ENCODE assay signal across 25 mouse cellular contexts in the genomic region with DNA sequence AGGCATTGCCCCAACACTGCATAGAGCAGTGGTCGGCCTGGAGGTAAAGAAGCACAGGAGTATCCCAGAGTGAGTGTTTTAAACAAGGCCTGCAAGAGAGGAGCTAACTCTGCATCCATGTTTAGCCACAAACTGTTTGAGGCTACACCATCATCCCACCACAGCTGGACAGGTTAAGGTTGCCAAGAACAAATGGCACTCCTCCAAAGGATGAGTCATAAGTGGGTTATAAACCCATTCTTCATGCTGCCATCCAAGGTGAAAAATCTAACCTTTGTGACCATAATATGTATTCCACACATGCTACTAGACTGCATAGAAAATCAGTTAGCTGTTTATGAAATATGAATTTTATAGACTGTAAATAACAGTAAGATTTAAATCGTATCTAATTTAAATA. TPM values are rescaled to one million over a fixed set of nuclear protein-coding genes. Genes with fewer than 3 reads are reported as not detected.
DNase-seq lines count a peak whose midpoint lies in the region; ATAC-seq lines count a peak whose summit lies in the region.
"Had no signal": no experiment of that assay in that cellular context is flagged by ENCODE, and none has a peak within 500 bp of the region (broad histone marks: within the 10 kb centered on the region; RNA-seq: fewer than 3 reads in every experiment).

No protein-coding gene starts in this region.

- no peaks in the 10 kb centered on the region for H3K9me3 ChIP-seq in forebrain, embryonic 15.5 days
- H3K9me3 ChIP-seq: embryonic facial prominence, embryonic 13.5 days; embryonic facial prominence, embryonic 15.5 days; forebrain, embryonic 10.5 days; forebrain, embryonic 12.5 days; G1E had no signal

- H3K36me3 ChIP-seq in forebrain, embryonic 15.5 days: no peaks in the 10 kb centered on the region
- H3K36me3 ChIP-seq: embryonic facial prominence, embryonic 13.5 days; embryonic facial prominence, embryonic 15.5 days; forebrain, embryonic 10.5 days; forebrain, embryonic 12.5 days; G1E had no signal

- H3K4me2 ChIP-seq in forebrain, embryonic 15.5 days (replicated peaks): no peak overlapping the region
- H3K4me2 ChIP-seq: embryonic facial prominence, embryonic 13.5 days; embryonic facial prominence, embryonic 15.5 days; forebrain, embryonic 12.5 days had no signal

- 90% methylated on average over 2 of the region's 2 CpGs for WGBS in forebrain, embryonic 15.5 days

- ATAC-seq in cerebellum, adult (ENCODE audit: insufficient number of reproducible peaks, low FRiP score, low TSS enrichment): no peak
- ATAC-seq in forebrain, embryonic 15.5 days (replicated peaks): no peak
- ATAC-seq: CD4-positive, CD25-positive, alpha-beta regulatory T cell, adult 4 months; forebrain, embryonic 14.5 days; forebrain, postnatal 0 days had no signal

- H3K9ac ChIP-seq in forebrain, embryonic 15.5 days (replicated peaks): no peak overlapping the region
- H3K9ac ChIP-seq: embryonic facial prominence, embryonic 13.5 days; embryonic facial prominence, embryonic 15.5 days; forebrain, embryonic 12.5 days; forebrain, postnatal 0 days had no signal

- H3K4me1 ChIP-seq in forebrain, embryonic 15.5 days: no peaks in the 10 kb centered on the region
- H3K4me1 ChIP-seq: embryonic facial prominence, embryonic 13.5 days; embryonic facial prominence, embryonic 15.5 days; forebrain, embryonic 10.5 days; forebrain, embryonic 12.5 days had no signal

- H3K27me3 ChIP-seq in forebrain, embryonic 15.5 days: no peaks in the 10 kb centered on the region
- H3K27me3 ChIP-seq: CH12.LX; embryonic facial prominence, embryonic 13.5 days; embryonic facial prominence, embryonic 15.5 days; forebrain, embryonic 12.5 days had no signal

- no peak overlapping the region for H3K27ac ChIP-seq in forebrain, embryonic 15.5 days (replicated peaks)
- H3K27ac ChIP-seq: embryonic facial prominence, embryonic 13.5 days; embryonic facial prominence, embryonic 15.5 days; forebrain, embryonic 10.5 days; forebrain, embryonic 12.5 days had no signal

- peak; percentile 10 for DNase-seq in adrenal gland, adult 2 months
- no peak for DNase-seq in adrenal gland, adult 8-10 months
- peak; percentile 32 to 37 for DNase-seq in cerebellum, postnatal 10 days
- DNase-seq in 3T3-L1 (ENCODE audit: low read depth, low spot score): peak; percentile 94
- DNase-seq in NIH3T3 (ENCODE audit: low read depth): peak; percentile 77
- DNase-seq: adrenal gland, postnatal 25 days; B cell, adult 2 months; cerebellum, adult 11-12 months; cerebellum, adult 2 months; cerebellum, adult 9-10 months; cerebellum, postnatal 36 days; embryo, embryonic 11 days; forebrain, postnatal 0 days had no signal

- H3K4me3 ChIP-seq in forebrain, embryonic 15.5 days: no peak overlapping the region
- H3K4me3 ChIP-seq: embryonic facial prominence, embryonic 13.5 days; embryonic facial prominence, embryonic 15.5 days; erythroblast, embryonic 14.5 days; forebrain, embryonic 10.5 days; forebrain, embryonic 12.5 days had no signal

RNA-seq across cellular contexts. Expression of a gene that starts 29.1 kb away (rescaled TPM):
- total RNA-seq in adrenal gland, adult 2 months (2021): 1 to 10 TPM; 2.5 to 2.6 TPM
- 0.51 and 0.84 TPM in 2 replicates for polyA plus RNA-seq in adrenal gland, adult 2 months (2012; rRNA removed)
- 1 to 10 TPM; 2.9 to 4.9 (median 4.4) TPM for total RNA-seq in adrenal gland, adult 8-10 months (2022)
- polyA plus RNA-seq in forebrain, embryonic 15.5 days (2015; fragmentation: Nextera tagmentation; extraction: Ambion mirVana): 1.9 TPM in 2 replicates
- total RNA-seq: CH12.LX; common myeloid progenitor, adult 5-6 weeks had no signal
- polyA plus RNA-seq: CD4-positive, CD25-positive, alpha-beta regulatory T cell, adult 4 months; erythroblast, embryonic 14.5 days; G1E had no signal
